Mouse (Mus musculus) liver, embryonic 14.5 days (tissue): ENCODE measurements around the gene Scap. TPM values are rescaled to one million over a fixed set of nuclear protein-coding genes. Genes with fewer than 3 reads are reported as not detected.

Source experiments
- ATAC-seq: fragments of 200-750 bp; cut with Nextera tagmentation; 2 replicates; pipeline ENCODE4 v1.8.0; 2017; ENCODE audit warnings: moderate number of reproducible peaks, mild to moderate bottlenecking, moderate library complexity; ENCODE audit not compliant: insufficient read depth
- DNase-seq, 3 experiments: peaks; one replicate each; pipeline ENCODE4 v3.0.0-alpha.2; 2012 to 2013; ENCODE audit warnings: low read depth in 3 of 3, low spot score in 3 of 3
- H3K27ac ChIP-seq: fragments of 300-500 bp; sonication (generic); 2 replicates; pipeline ENCODE4 v1.5.1; 2014; ENCODE audit warnings: moderate library complexity, mild to moderate bottlenecking, control low read depth, inconsistent platforms
- H3K27me3 ChIP-seq: fragments of 300-500 bp; sonication (generic); 2 replicates; pipeline ENCODE4 v1.6.1; 2014; ENCODE audit warnings: mild to moderate bottlenecking, low read length, moderate library complexity; ENCODE audit not compliant: control insufficient read depth, insufficient read depth
- H3K36me3 ChIP-seq: fragments of 300-500 bp; sonication (generic); replicated peaks from 2 replicates; pipeline ENCODE4 v1.6.1; 2014; ENCODE audit warnings: low read depth; ENCODE audit not compliant: control insufficient read depth, insufficient read depth
- H3K4me1 ChIP-seq, 2 experiments: fragments of 200-500 bp in 1 of 2; fragments of 300-500 bp in 1 of 2; sonication (generic) in 1 of 2; replicated peaks; 2 replicates each; pipeline ENCODE4 v1.6.1; 2012 to 2014; ENCODE audit warnings: antibody characterized with exemption in 1 of 2, inconsistent platforms in 1 of 2, low read length in 1 of 2; ENCODE audit not compliant: control insufficient read depth in 2 of 2, insufficient read depth in 2 of 2
- H3K4me2 ChIP-seq: fragments of 300-500 bp; sonication (generic); 2 replicates; pipeline ENCODE4 v1.6.1; 2014; ENCODE audit warnings: low read depth, mild to moderate bottlenecking, control low read depth, moderate library complexity
- H3K4me3 ChIP-seq, 2 experiments: fragments of 200-500 bp in 1 of 2; fragments of 300-500 bp in 1 of 2; sonication (generic) in 1 of 2; 2 replicates each; pipeline ENCODE4 v1.5.1; 2012 to 2014; ENCODE audit warnings: low read depth in 2 of 2, low read length in 2 of 2, mild to moderate bottlenecking in 2 of 2, control low read depth in 1 of 2, inconsistent platforms in 1 of 2, moderate library complexity in 1 of 2; ENCODE audit not compliant: insufficient read depth in 1 of 2
- H3K9ac ChIP-seq: fragments of 300-500 bp; sonication (generic); replicated peaks from 2 replicates; pipeline ENCODE4 v1.6.1; 2014; ENCODE audit warnings: mild to moderate bottlenecking, control low read depth, moderate library complexity
- H3K9me3 ChIP-seq: fragments of 300-500 bp; sonication (generic); 2 replicates; pipeline ENCODE4 v1.6.1; 2016; ENCODE audit warnings: low read length, mixed read lengths; ENCODE audit not compliant: control insufficient read depth
- CTCF ChIP-seq: IDR thresholded peaks from 2 replicates; pipeline ENCODE4 v1.5.1; 2016; ENCODE audit warnings: antibody characterized with exemption, low read depth, control low read depth
- EP300 ChIP-seq: IDR thresholded peaks from 2 replicates; pipeline ENCODE4 v1.6.1; 2016; ENCODE audit warnings: antibody characterized with exemption, low read depth
- WGBS: fragments of 180-500 bp; shearing (Covaris S2); extraction: QIAGEN DNeasy Blood & Tissue Kit; methylation state at CpG from one replicate; pipeline ENCODE4 v1.1.7; 2014; ENCODE audit not compliant: insufficient replicate concordance; 5-methylcytosine and 5-hydroxymethylcytosine counted together
- polyA plus RNA-seq, 2 experiments: library from polyadenylated mRNA; depleted of rRNA in 1 of 2; stranded (reverse) in 1 of 2; unstranded in 1 of 2; fragments of >200 nt; fragmentation: Nextera tagmentation in 1 of 2; extraction: Ambion mirVana in 1 of 2; gene quantifications; 2 replicates each; pipeline versions ENCODE4 v1.2.1 to v1.2.3; 2012 to 2014

The Scap gene
- polyA plus RNA-seq, 2 experiments = 9.4 to 15.6 TPM

GRCm38 (mm10) chr9:110306371-110306770 is 26.7 kb upstream of the Scap start:
- H3K9me3 ChIP-seq = no peaks in the 10 kb centered on the region; the same call in 1 of the 2 replicates
- ATAC-seq = no peak
- TF ChIP-seq CTCF (no peak), EP300 (no peak)
- H3K4me1 ChIP-seq = peaks cover 11 to 13% of the 10 kb centered on the region in 2 experiments
- 46% methylated on average over 5 of the region's 5 CpGs for WGBS
- peak overlapping the region in 1 of 2 experiments; percentile 19; a peak in 1 of 4 replicates for H3K4me3 ChIP-seq
- H3K27me3 ChIP-seq = no peaks in the 10 kb centered on the region
- no peak for DNase-seq
- no peak overlapping the region for H3K27ac ChIP-seq
- peaks cover 3% of the 10 kb centered on the region for H3K36me3 ChIP-seq
- H3K9ac ChIP-seq = no peak overlapping the region
- H3K4me2 ChIP-seq = peak overlapping the region; percentile 95

DNA sequence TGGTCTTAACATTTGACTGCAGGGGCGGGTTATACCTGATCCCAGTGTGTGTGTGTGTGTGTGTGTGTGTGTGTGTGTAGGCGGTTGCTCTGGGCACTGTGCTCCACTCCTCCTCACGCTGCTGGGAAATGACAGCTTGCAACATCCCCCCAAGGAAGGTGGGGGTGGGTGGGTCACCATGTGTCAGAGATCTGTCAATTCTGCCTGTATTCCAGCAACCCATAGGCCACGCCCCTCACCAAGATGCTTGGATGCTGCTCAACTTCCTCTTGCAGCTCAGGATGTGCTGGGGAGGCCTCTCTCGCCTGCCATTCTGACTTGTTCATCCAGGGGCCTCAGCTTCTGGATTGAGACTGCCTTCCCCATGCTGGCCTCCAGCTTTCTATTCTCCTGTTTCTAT is 18.4 kb upstream of the Scap start:
- TF ChIP-seq CTCF (no peak), EP300 (no peak)
- ATAC-seq (no peak), DNase-seq (no peak)

GRCm38 (mm10) chr9:110315410-110315809 is 17.7 kb upstream of the Scap start:
- Histone ChIP-seq H3K36me3 (no peaks in the 10 kb centered on the region), H3K4me1 (no peaks in the 10 kb centered on the region), H3K4me3 (no peak overlapping the region), H3K9me3 (no peaks in the 10 kb centered on the region), H3K4me2 (no peak overlapping the region), H3K27me3 (no peaks in the 10 kb centered on the region), H3K9ac (no peak overlapping the region), H3K27ac (no peak overlapping the region)
- TF ChIP-seq CTCF (no peak), EP300 (no peak)
- no peak for DNase-seq
- 78% methylated on average over 6 of the region's 6 CpGs for WGBS
- no peak for ATAC-seq

More for the DNA sequence above, 18.4 kb upstream of the Scap start:
- WGBS = 52% methylated on average over 5 of the region's 5 CpGs
- Histone ChIP-seq H3K27ac (no peak overlapping the region), H3K36me3 (peaks cover 3% of the 10 kb centered on the region), H3K9me3 (no peaks in the 10 kb centered on the region), H3K27me3 (no peaks in the 10 kb centered on the region), H3K4me1 (no peaks in the 10 kb centered on the region), H3K4me3 (no peak overlapping the region), H3K4me2 (no peak overlapping the region), H3K9ac (no peak overlapping the region)

GRCm38 (mm10) chr9:110315904-110316303 is 17.2 kb upstream of the Scap start:
- no peak overlapping the region for H3K4me2 ChIP-seq
- WGBS = 83% methylated on average over 8 of the region's 8 CpGs
- no peak overlapping the region for H3K27ac ChIP-seq
- TF ChIP-seq CTCF = no peak
- TF ChIP-seq EP300 = no peak
- no peaks in the 10 kb centered on the region for H3K36me3 ChIP-seq
- no peaks in the 10 kb centered on the region for H3K27me3 ChIP-seq
- ATAC-seq (no peak), DNase-seq (no peak)
- H3K4me3 ChIP-seq = no peak overlapping the region
- no peak overlapping the region for H3K9ac ChIP-seq
- no peaks in the 10 kb centered on the region for H3K4me1 ChIP-seq
- no peaks in the 10 kb centered on the region for H3K9me3 ChIP-seq

DNA sequence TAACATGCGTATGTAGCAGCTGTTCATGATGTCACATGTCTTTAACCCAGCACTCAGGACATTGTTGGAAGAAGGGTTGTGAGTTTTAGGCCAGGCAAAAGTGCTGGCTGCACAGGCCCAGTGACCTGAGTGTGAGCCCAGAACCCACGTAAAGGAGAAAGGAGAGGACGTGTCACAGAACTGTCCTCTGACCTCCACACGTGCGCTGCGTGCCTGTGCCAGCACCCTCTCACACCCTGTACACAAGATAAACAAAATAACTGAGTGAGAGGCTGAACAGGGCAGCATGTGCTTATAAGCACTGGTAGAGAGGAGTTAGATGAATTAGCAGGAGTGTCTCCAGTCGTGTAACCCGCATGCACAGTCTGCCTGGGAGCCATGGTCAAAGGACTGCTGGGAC is 16.6 kb upstream of the Scap start:
- H3K36me3 ChIP-seq = no peaks in the 10 kb centered on the region
- 78% methylated on average over 8 of the region's 8 CpGs for WGBS
- H3K4me2 ChIP-seq = no peak overlapping the region
- no peaks in the 10 kb centered on the region for H3K27me3 ChIP-seq
- DNase-seq = no peak
- no peak overlapping the region for H3K27ac ChIP-seq
- no peaks in the 10 kb centered on the region for H3K9me3 ChIP-seq
- H3K9ac ChIP-seq = no peak overlapping the region
- TF ChIP-seq EP300 (no peak), CTCF (no peak)
- no peak overlapping the region for H3K4me3 ChIP-seq
- no peak for ATAC-seq
- no peaks in the 10 kb centered on the region for H3K4me1 ChIP-seq
